Mouse (Mus musculus) c-Kit-positive CD71-positive TER-119-positive erythroid progenitor cells, embryonic 14.5 days (primary cell): Measurements from ENCODE around the gene Utrn.

ENCODE experiments used
- DNase-seq: peaks from one replicate; pipeline ENCODE4 v3.0.0-alpha.2; 2013; ENCODE audit warnings: low spot score

The Utrn gene

DNA sequence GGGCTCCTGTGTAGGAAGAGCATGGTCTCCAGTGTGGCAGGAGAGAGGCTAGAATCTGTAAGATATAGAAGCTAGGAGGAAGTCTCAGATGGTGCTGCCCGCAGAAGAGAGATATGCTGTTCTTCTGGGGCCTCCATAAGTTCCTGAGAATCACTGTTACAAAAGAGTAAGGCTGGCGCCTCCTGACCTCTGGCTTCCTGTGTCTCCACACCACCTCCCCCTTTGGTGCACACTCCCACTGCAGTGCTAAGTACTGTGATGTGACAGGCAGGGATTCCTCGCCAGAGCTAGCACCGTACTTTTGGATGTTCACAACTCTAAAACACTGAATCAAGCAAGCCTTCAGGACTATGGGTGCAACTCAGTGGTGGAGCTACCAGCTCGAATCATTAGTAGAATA lies 140.1 kb downstream of the Utrn start:
- no peak for DNase-seq

DNA sequence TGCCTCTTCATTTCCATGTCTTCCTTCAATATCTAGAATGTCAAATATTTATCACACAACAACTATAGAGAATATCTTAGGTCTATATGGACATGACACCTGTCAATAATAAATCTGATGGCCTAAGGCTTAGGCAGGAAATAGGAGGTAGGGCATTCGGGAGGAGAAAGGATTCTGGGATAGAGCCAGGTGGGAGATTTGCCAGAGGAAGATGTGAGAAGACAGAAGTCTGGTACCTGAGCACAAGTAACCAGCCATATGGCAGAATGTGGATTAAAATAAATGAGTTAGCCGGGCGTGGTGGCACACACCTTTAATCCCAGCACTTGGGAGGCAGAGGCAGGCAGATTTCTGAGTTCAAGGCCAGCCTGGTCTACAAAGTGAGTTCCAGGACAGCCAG lies 141.3 kb downstream of the Utrn start:
- no peak for DNase-seq

GRCm38 (mm10) chr10:12726041-12726608 lies 143.0 kb downstream of the Utrn start:
- no peak for DNase-seq

DNA sequence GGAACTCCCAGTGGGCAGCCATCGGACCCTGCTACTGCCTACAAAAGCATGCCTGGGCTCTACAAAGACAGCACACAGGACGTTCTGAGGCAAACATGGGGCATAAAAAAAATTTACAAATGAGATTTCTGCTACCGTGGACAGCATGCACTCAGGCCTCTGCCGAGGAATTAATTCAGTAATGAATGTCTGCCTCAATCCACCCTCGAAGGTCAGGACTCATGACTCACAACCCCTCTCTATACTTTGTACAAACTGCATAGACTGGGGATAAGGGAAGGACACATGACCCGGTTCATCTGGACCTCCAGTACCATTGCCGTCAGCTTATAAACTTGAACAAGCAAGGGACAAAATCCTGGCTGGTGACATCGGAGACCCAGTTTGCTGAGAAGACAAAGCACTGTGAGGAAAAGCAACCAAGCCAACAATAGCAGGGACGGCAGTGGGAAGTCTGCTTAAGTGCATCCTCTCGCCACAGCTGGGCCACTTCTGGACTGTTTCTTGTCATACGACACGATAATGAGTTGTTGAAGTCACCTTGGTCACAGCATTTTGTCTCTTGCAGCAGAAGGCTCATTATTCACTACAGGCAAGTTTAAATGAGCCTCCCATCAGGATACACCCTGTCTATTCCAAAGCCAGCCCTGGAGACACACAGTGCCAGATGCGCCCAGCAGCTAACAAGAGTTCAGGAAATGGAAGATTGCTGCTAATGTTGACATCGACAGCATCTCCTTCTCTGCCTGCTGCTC lies 144.7 kb downstream of the Utrn start:
- no peak for DNase-seq

DNA sequence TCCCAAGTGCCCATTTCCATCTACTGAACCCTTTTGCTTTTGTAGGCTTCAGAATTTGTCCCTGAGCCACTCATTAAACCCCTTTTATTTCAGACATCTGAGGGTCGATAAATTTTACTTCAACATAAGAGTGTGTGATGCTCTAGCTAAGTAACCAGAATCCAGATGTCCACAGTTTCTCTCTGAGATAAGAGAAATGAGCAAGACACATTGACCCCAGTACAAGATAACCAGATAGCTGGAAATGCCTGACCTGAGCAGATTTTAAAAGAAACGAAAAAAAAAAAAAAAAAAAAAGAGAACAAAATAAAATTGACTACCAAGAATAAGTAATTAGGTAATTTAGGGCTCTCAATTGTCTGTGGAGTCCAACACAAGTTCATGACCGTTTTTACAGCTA lies 145.9 kb downstream of the Utrn start:
- DNase-seq: peak; percentile 9

GRCm38 (mm10) chr10:12722111-12722510 lies 147.1 kb downstream of the Utrn start:
- DNase-seq: no peak

GRCm38 (mm10) chr10:12718386-12718785 lies 150.8 kb downstream of the Utrn start:
- DNase-seq: no peak

GRCm38 (mm10) chr10:12717381-12717780 lies 151.8 kb downstream of the Utrn start:
- no peak for DNase-seq

DNA sequence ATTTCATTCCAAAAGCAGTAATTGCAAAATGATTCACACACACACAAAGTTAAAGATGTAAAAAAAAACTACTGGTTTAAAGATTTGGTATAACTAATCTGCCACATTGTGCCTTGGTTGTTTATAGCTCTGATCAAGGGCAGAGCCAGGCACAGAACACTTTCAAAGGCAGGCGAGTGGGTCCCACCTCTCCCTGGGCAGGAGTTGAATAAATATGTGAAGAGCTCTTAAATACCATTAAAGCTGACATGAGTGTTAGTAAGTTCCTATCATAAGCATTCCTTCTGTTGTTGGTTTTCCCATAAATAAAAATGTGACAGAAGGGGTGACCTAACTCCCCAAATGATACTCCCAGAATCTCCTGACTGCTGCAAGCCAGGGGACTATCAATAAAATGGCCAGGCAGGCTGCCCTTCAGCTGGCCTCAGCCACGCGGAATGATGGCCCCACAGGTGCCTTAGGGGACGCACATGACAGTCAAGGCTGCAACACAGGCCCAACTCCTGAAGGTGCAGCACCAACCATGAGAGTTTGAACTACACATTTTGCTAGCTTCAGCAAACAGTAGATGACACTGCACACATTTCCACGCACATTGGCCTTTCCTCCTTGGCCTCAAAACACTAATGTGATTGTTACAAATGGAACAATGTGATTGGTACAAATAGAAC lies 152.4 kb downstream of the Utrn start:
- no peak for DNase-seq

- no peak for DNase-seq
Observed at GRCm38 (mm10) chr10:12713236-12713855, 155.8 kb downstream of the Utrn start.

GRCm38 (mm10) chr10:12711332-12711831 lies 157.8 kb downstream of the Utrn start:
- DNase-seq: no peak

- DNase-seq: no peak
Observed at GRCm38 (mm10) chr10:12706516-12706915, 162.6 kb downstream of the Utrn start.

DNA sequence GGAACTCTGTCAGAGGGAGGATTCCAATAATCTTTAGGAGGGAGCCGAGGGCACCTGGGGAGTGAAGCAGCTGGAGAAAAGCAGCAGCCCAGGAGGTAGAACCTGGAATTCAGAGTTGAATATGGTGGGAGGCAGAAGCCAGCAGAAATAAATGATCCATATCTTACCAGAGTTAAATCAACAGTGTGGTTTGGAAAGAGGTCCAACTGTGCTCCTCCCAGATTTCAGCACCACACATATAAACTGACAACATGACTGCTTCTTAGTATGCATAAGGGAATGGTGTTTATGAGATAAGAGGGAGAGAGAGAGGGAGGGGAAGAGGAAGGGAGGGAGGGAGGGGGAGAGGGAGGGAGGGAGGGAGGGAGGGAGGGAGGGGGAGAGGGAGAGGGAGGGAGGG lies 163.2 kb downstream of the Utrn start:
- DNase-seq: no peak

DNA sequence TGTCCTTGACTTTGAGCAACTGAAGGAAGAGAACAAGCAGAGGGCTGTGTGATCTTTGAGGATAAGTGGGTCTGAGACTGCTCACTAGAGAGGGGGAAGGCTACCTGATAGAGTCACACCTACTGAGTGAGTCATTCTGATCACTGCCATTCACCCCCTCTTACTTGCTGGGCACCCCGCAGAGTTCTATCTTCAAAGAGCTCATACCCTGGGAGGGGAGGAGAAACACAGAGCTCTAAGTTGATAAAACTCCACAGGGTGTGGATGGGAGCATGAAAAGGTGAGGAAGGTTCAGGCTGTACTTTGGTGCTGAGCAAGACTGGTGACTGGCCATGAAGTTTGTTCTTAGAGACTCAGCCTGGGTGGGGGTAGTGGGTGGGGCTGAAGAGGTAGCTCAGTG lies 164.9 kb downstream of the Utrn start:
- DNase-seq: no peak

DNA sequence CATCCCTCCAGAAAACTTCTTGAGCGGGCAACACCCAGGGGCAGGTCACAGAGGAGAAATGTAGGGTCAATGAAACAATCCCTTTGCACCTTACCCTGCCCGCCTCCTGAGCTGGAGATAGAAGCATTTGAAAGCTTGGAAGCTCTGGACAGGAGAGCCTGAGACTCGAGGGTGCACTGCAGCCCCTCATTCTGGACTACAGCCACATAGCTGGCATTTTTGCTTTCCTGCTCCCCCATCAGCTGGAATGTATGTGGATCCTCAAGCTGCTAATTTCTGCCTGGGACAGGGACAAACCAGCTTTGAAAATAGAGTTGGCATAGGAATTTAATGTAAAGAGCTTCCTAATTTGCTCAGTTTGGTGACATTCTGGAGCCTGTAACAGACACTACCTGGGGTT lies 165.6 kb downstream of the Utrn start:
- no peak for DNase-seq

DNA sequence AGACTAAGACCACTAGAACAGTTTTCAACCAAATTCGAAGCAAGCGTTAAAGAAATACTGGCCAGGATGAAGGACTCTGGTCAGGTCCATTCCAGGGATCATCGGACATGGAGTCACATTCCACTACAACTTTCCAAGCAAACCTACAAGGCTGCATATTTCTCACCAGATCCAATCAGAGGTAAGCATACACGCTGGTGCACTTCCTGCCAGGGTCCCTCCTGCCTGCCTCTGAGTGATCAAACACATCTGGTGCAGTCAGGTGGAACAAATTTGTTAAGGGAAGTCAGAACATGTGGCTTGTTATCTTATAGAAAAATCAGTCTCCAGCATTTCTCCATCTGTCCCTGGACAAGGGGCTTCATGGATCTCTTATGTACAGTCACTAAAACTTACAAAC lies 167.0 kb downstream of the Utrn start:
- no peak for DNase-seq

DNA sequence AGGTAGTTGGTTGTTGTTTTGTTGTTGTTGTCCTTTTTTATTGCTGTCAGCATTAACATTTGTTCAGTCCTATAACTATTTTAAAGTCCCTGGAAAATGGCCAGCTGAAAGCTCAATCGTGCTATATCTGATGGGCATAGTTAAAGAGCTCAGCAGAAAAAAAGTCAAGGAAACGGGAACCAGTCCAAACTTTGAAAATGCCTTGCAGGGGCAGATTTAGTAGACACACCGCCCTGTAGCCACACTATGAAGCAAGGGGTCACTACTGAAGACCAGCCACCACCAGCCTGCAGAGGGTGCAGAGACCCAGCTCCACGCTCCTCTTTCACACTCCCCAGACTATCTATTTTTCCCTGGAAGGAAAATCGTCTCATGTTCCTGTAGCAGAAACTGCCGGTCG lies 167.5 kb downstream of the Utrn start:
- DNase-seq: no peak

DNA sequence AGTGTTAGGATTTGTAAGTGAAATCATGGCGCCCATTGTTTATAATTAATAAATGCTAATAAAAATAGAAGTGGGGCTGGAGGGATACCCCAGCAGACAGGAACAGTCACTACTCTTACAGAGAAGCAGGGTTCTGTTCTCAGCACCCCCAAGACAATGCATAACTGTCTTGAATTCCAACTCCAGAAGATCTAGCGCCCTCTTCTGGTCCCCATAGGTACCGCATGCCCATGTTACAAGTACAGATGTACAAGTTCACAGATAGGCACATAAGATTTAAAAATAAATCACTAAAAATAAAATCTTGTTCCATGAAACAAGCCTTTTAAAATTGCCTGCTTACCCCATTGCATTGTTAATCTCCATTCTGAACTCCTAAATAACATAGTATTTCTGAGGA lies 168.6 kb downstream of the Utrn start:
- DNase-seq: peak; percentile 24

GRCm38 (mm10) chr10:12697902-12698301 lies 171.3 kb downstream of the Utrn start:
- DNase-seq: no peak

- no peak for DNase-seq
Observed at GRCm38 (mm10) chr10:12696704-12697103, 172.5 kb downstream of the Utrn start.

GRCm38 (mm10) chr10:12694774-12695173 lies 174.4 kb downstream of the Utrn start:
- no peak for DNase-seq

GRCm38 (mm10) chr10:12690601-12691000 lies 178.6 kb downstream of the Utrn start:
- DNase-seq: peak; percentile 19

GRCm38 (mm10) chr10:12685683-12686082 lies 183.5 kb downstream of the Utrn start:
- DNase-seq: no peak
